In the genomic region with DNA sequence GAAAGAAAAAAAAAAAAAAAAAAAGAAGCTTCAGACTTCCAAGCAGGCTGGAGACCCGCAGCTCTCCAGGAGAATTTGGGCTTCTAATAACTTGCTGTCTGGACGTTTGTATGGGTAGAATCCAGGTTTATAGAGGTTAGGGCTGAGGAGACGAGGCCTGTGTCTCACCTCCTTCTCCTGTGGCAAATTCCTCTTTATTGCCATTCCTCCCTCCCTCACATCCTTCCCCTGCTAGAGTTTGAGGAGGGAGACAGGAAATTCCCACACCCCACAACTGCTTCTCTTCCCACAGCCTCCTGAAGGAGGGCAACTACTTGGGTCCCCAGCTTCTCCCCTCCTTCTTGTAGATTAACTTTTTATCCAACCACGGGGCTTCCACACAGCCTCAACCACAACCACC, we compare ENCODE assay signal across 48 mouse cellular contexts. TPM values are rescaled to one million over a fixed set of nuclear protein-coding genes. Genes with fewer than 3 reads are reported as not detected.
"Had no signal": no experiment of that assay in that cellular context is flagged by ENCODE, and none has a peak within 500 bp of the region (broad histone marks: within the 10 kb centered on the region; RNA-seq: fewer than 3 reads in every experiment).

No protein-coding gene starts in this region.

- DNase-seq: heart, postnatal 10 days; heart, postnatal 14 days; heart, postnatal 4 days; kidney, adult 11 months; kidney, adult 18-20 months; kidney, adult 2 months; kidney, adult 8-10 months; kidney, adult 9 months; kidney, postnatal 10 days; kidney, postnatal 14 days; kidney, postnatal 25 days; kidney, postnatal 36 days; kidney, postnatal 4 days; layer of hippocampus, adult 9-11 months; layer of hippocampus, postnatal 36 days had no signal

- H3K4me1 ChIP-seq: heart, embryonic 10.5 days; heart, embryonic 12.5 days; heart, embryonic 13.5 days; heart, embryonic 15.5 days; hindbrain, embryonic 10.5 days; hindbrain, embryonic 12.5 days; hindbrain, embryonic 13.5 days; hindbrain, embryonic 15.5 days; intestine, embryonic 15.5 days; kidney, embryonic 15.5 days had no signal

- H3K4me3 ChIP-seq: heart, embryonic 10.5 days; heart, embryonic 12.5 days; heart, embryonic 13.5 days; heart, embryonic 15.5 days; hindbrain, embryonic 10.5 days; hindbrain, embryonic 12.5 days; hindbrain, embryonic 13.5 days; hindbrain, embryonic 15.5 days; intestine, embryonic 15.5 days; kidney, embryonic 15.5 days; layer of hippocampus, adult 2 months; left cerebral cortex, adult 2 months had no signal

- H3K4me2 ChIP-seq: heart, embryonic 11.5 days; heart, embryonic 12.5 days; heart, embryonic 13.5 days; heart, embryonic 15.5 days; hindbrain, embryonic 12.5 days; hindbrain, embryonic 13.5 days; hindbrain, embryonic 14.5 days; hindbrain, embryonic 15.5 days; intestine, embryonic 15.5 days; kidney, embryonic 15.5 days had no signal

- H3K27ac ChIP-seq: heart, embryonic 10.5 days; heart, embryonic 13.5 days; heart, embryonic 15.5 days; hindbrain, embryonic 10.5 days; hindbrain, embryonic 12.5 days; hindbrain, embryonic 13.5 days; hindbrain, embryonic 14.5 days; hindbrain, embryonic 15.5 days; hindbrain, postnatal 0 days; intestine, embryonic 15.5 days; kidney, embryonic 15.5 days; kidney, postnatal 0 days; layer of hippocampus, adult 2 months; left cerebral cortex, adult 2 months had no signal

- H3K9me3 ChIP-seq: heart, embryonic 10.5 days; heart, embryonic 12.5 days; heart, embryonic 13.5 days; heart, embryonic 15.5 days; hindbrain, embryonic 10.5 days; hindbrain, embryonic 12.5 days; hindbrain, embryonic 13.5 days; hindbrain, embryonic 15.5 days; intestine, embryonic 15.5 days; kidney, embryonic 15.5 days had no signal

- H3K36me3 ChIP-seq: heart, embryonic 10.5 days; heart, embryonic 12.5 days; heart, embryonic 13.5 days; heart, embryonic 15.5 days; hindbrain, embryonic 10.5 days; hindbrain, embryonic 12.5 days; hindbrain, embryonic 13.5 days; hindbrain, embryonic 15.5 days; intestine, embryonic 15.5 days; kidney, embryonic 15.5 days had no signal

- H3K9ac ChIP-seq: heart, embryonic 12.5 days; heart, embryonic 13.5 days; heart, embryonic 15.5 days; hindbrain, embryonic 12.5 days; hindbrain, embryonic 13.5 days; hindbrain, embryonic 14.5 days; hindbrain, embryonic 15.5 days; intestine, embryonic 15.5 days; kidney, embryonic 15.5 days had no signal

- ATAC-seq: hindbrain, embryonic 16.5 days; inflammation-experienced regulatory T-cells, adult 6 months; intestine, embryonic 15.5 days; intestine, embryonic 16.5 days; intestine, postnatal 0 days had no signal

RNA-seq across cellular contexts. Expression of a gene that starts 20.2 kb away (rescaled TPM):
- total RNA-seq: heart, postnatal 10 days; heart, postnatal 14 days; heart, postnatal 4 days; hematopoietic stem cell, adult 5-6 weeks; layer of hippocampus, adult 18-20 months; layer of hippocampus, adult 2 months; layer of hippocampus, adult 8-10 months; layer of hippocampus, postnatal 10 days; layer of hippocampus, postnatal 14 days; layer of hippocampus, postnatal 25 days; layer of hippocampus, postnatal 36 days; left cerebral cortex, adult 18-20 months; left cerebral cortex, adult 2 months had no signal
- polyA plus RNA-seq: heart, embryonic 12.5 days; heart, embryonic 13.5 days; heart, embryonic 14.5 days; heart, embryonic 15.5 days; heart, embryonic 16.5 days; heart, postnatal 0 days; inflammation-experienced regulatory T-cells, adult 6 months; intestine, embryonic 14.5 days; intestine, embryonic 16.5 days; intestine, postnatal 0 days; kidney, embryonic 16.5 days; large intestine, adult 2 months had no signal
